Mouse (Mus musculus) MEL (cell line): ENCODE measurements around the gene Cyp3a11. TPM values are rescaled to one million over a fixed set of nuclear protein-coding genes. Genes with fewer than 3 reads are reported as not detected.

Source experiments
- DNase-seq: peaks from one replicate; pipeline ENCODE4 v3.0.0; 2011; ENCODE audit warnings: low read depth, low spot score
- H3K27ac ChIP-seq: 2 replicates; pipeline ENCODE4 v1.5.1; 2012; ENCODE audit warnings: low read depth, mild to moderate bottlenecking, control low read depth, low read length, moderate library complexity; ENCODE audit not compliant: control insufficient read depth
- H3K27me3 ChIP-seq, 2 experiments: fragments of 150-350 bp in 1 of 2; sonication (generic) in 1 of 2; 2 replicates each; pipeline ENCODE4 v1.6.1; 2012; ENCODE audit warnings: low read length in 2 of 2, mild to moderate bottlenecking in 2 of 2, improper control_type of control experiment in 1 of 2, moderate library complexity in 1 of 2; ENCODE audit not compliant: insufficient read depth in 2 of 2, control insufficient read depth in 1 of 2
- H3K36me3 ChIP-seq, 2 experiments: 2 replicates each; pipeline ENCODE4 v1.6.1; 2012 to 2014; ENCODE audit warnings: low read length in 2 of 2, improper control_type of control experiment in 1 of 2, inconsistent platforms in 1 of 2, mild to moderate bottlenecking in 1 of 2; ENCODE audit not compliant: insufficient read depth in 2 of 2, control insufficient read depth in 1 of 2
- H3K4me1 ChIP-seq, 2 experiments: fragments of 150-350 bp in 1 of 2; sonication (generic) in 1 of 2; 2 replicates each; pipeline ENCODE4 v1.6.1; 2012; ENCODE audit warnings: low read length in 2 of 2, improper control_type of control experiment in 1 of 2, mild to moderate bottlenecking in 1 of 2; ENCODE audit not compliant: insufficient read depth in 2 of 2, control insufficient read depth in 1 of 2
- H3K4me3 ChIP-seq, 2 experiments: fragments of 150-350 bp in 1 of 2; sonication (generic) in 1 of 2; 2 replicates each; pipeline ENCODE4 v1.5.1; 2012; ENCODE audit warnings: low read depth in 2 of 2, low read length in 2 of 2, mild to moderate bottlenecking in 2 of 2, moderate library complexity in 2 of 2, control low read depth in 1 of 2, improper control_type of control experiment in 1 of 2; ENCODE audit not compliant: control insufficient read depth in 1 of 2, insufficient read depth in 1 of 2
- H3K79me2 ChIP-seq: 2 replicates; pipeline ENCODE4 v1.6.1; 2012; ENCODE audit warnings: mild to moderate bottlenecking, low read length, moderate library complexity; ENCODE audit not compliant: control insufficient read depth, poor library complexity, insufficient read depth
- H3K9ac ChIP-seq: 2 replicates; pipeline ENCODE4 v1.6.1; 2012; ENCODE audit warnings: low read depth, mild to moderate bottlenecking, control low read depth, low read length, moderate library complexity; ENCODE audit not compliant: control insufficient read depth, poor library complexity, severe bottlenecking
- H3K9me3 ChIP-seq: fragments of 150-350 bp; sonication (generic); replicated peaks from 2 replicates; pipeline ENCODE4 v1.6.1; 2012; ENCODE audit warnings: mild to moderate bottlenecking, low read length, improper control_type of control experiment, moderate library complexity; ENCODE audit not compliant: insufficient read depth
- E2F4 ChIP-seq: IDR thresholded peaks from 2 replicates; pipeline ENCODE4 v1.6.1; 2011; ENCODE audit warnings: low read depth, low read length, improper control_type of control experiment, borderline replicate concordance
- EP300 ChIP-seq, 2 experiments: IDR thresholded peaks; 2 replicates each; pipeline ENCODE4 v1.6.1; 2011; ENCODE audit warnings: improper control_type of control experiment in 2 of 2, low read length in 2 of 2, low read depth in 1 of 2, mild to moderate bottlenecking in 1 of 2
- ETS1 ChIP-seq: IDR thresholded peaks from 2 replicates; pipeline ENCODE4 v1.6.1; 2012; ENCODE audit warnings: low read depth, mild to moderate bottlenecking, inconsistent platforms, low read length, improper control_type of control experiment, moderate library complexity
- GATA1 ChIP-seq: IDR thresholded peaks from 2 replicates; pipeline ENCODE4 v1.6.1; 2011; ENCODE audit warnings: low read depth, low read length, improper control_type of control experiment
- JUND ChIP-seq: IDR thresholded peaks from 2 replicates; pipeline ENCODE4 v1.6.1; 2011; ENCODE audit warnings: low read depth, mild to moderate bottlenecking, improper control_type of control experiment, low read length
- KAT2A ChIP-seq: conservative IDR thresholded peaks from 2 replicates; pipeline ENCODE4 v1.6.1; 2012; ENCODE audit warnings: low read depth, low read length, improper control_type of control experiment, inconsistent platforms
- MAFK ChIP-seq: IDR thresholded peaks from 2 replicates; pipeline ENCODE4 v1.6.1; 2011; ENCODE audit warnings: low read depth, mild to moderate bottlenecking, low read length, improper control_type of control experiment, borderline replicate concordance
- MXI1 ChIP-seq: IDR thresholded peaks from 2 replicates; pipeline ENCODE4 v1.6.1; 2011; ENCODE audit warnings: mild to moderate bottlenecking, low read depth, low read length, improper control_type of control experiment
- MYB ChIP-seq: IDR thresholded peaks from 2 replicates; pipeline ENCODE4 v1.6.1; 2011; ENCODE audit warnings: mild to moderate bottlenecking, low read depth, low read length, improper control_type of control experiment
- NELFE ChIP-seq: IDR thresholded peaks from 2 replicates; pipeline ENCODE4 v1.6.1; 2011; ENCODE audit warnings: low read depth, low read length, improper control_type of control experiment
- NRF1 ChIP-seq: IDR thresholded peaks from 2 replicates; pipeline ENCODE4 v1.6.1; 2014; ENCODE audit warnings: low read depth, mild to moderate bottlenecking, inconsistent platforms, low read length, improper control_type of control experiment, moderate library complexity; ENCODE audit not compliant: poor library complexity, insufficient read depth, severe bottlenecking
- POLR2A ChIP-seq, 2 experiments: IDR thresholded peaks; 2 replicates each; pipeline ENCODE4 v1.6.1; 2011 to 2012; ENCODE audit warnings: low read length in 2 of 2, mild to moderate bottlenecking in 2 of 2, control low read depth in 1 of 2, improper control_type of control experiment in 1 of 2, low read depth in 1 of 2, moderate library complexity in 1 of 2; ENCODE audit not compliant: control insufficient read depth in 1 of 2, insufficient read depth in 1 of 2, poor library complexity in 1 of 2
- POLR2AphosphoS5 ChIP-seq: IDR thresholded peaks from 2 replicates; pipeline ENCODE4 v1.6.1; 2012; ENCODE audit warnings: low read depth, borderline replicate concordance, mild to moderate bottlenecking, inconsistent platforms, low read length, moderate library complexity, mixed read lengths
- RAD21 ChIP-seq: IDR thresholded peaks from 2 replicates; pipeline ENCODE4 v1.6.1; 2011; ENCODE audit warnings: mild to moderate bottlenecking, low read depth, low read length, improper control_type of control experiment
- RCOR1 ChIP-seq: IDR thresholded peaks from 2 replicates; pipeline ENCODE4 v1.6.1; 2012; ENCODE audit warnings: low read depth, mild to moderate bottlenecking, inconsistent platforms, low read length, improper control_type of control experiment
- SMC3 ChIP-seq: IDR thresholded peaks from 2 replicates; pipeline ENCODE4 v1.6.1; 2011; ENCODE audit warnings: low read depth, low read length, improper control_type of control experiment
- TAL1 ChIP-seq: IDR thresholded peaks from 2 replicates; pipeline ENCODE4 v1.6.1; 2012; ENCODE audit warnings: mild to moderate bottlenecking, inconsistent platforms, low read length, moderate library complexity, mixed read lengths
- USF2 ChIP-seq, 2 experiments: IDR thresholded peaks; 2 replicates each; pipeline ENCODE4 v1.6.1; 2011 to 2012; ENCODE audit warnings: improper control_type of control experiment in 2 of 2, low read length in 2 of 2, borderline replicate concordance in 1 of 2, inconsistent platforms in 1 of 2, low read depth in 1 of 2, mild to moderate bottlenecking in 1 of 2; ENCODE audit not compliant: insufficient read depth in 1 of 2
- ZC3H11A ChIP-seq: IDR thresholded peaks from 2 replicates; pipeline ENCODE4 v1.6.1; 2012; ENCODE audit warnings: low read depth, mild to moderate bottlenecking, inconsistent platforms, low read length, improper control_type of control experiment
- ZMIZ1 ChIP-seq: IDR thresholded peaks from 2 replicates; pipeline ENCODE4 v1.6.1; 2012; ENCODE audit warnings: low read depth, mild to moderate bottlenecking, inconsistent platforms, low read length, improper control_type of control experiment, moderate library complexity
- polyA plus RNA-seq, 2 experiments: library from polyadenylated mRNA; stranded (reverse) in 1 of 2; unstranded in 1 of 2; fragments of >175 nt in 1 of 2; fragments of >200 nt in 1 of 2; gene quantifications; 2 replicates each; pipeline versions ENCODE4 v1.2.1 to v1.2.4; 2012; ENCODE audit warnings: low replicate concordance in 2 of 2, low read depth in 1 of 2; ENCODE audit not compliant: insufficient read length in 2 of 2, insufficient read depth in 1 of 2, missing spikeins in 1 of 2
- total RNA-seq: library from RNA; depleted of rRNA; stranded (reverse); fragments of 300-350 nt; gene quantifications from 2 replicates; pipeline ENCODE4 v1.2.3, GENCODE M21; 2012; rRNA removed

Cyp3a11 gene
- total RNA-seq, result not detected in 2 replicates
- not detected for polyA plus RNA-seq

GRCm38 (mm10) chr5:145879688-145880087, at the start of gene Cyp3a11:
Gene Cyp3a11 (minus strand): TSS chr5:145879964.
- H3K4me1 ChIP-seq, result no peaks in the 10 kb centered on the region

GRCm38 (mm10) chr5:145912912-145913311, 33.1 kb upstream of the Cyp3a11 start:
- Histone ChIP-seq H3K79me2 (no peaks in the 10 kb centered on the region), H3K36me3 (no peaks in the 10 kb centered on the region), H3K27ac (no peak overlapping the region), H3K27me3 (no peaks in the 10 kb centered on the region), H3K9ac (no peak overlapping the region)
- TF ChIP-seq ZC3H11A (no peak), RCOR1 (no peak), POLR2AphosphoS5 (no peak), NELFE (no peak), TAL1 (no peak), GATA1 (no peak), MXI1 (no peak), KAT2A (no peak), MAFK (no peak), EP300 (IDR thresholded peaks at IDR 0.05; ENCODE audit: low read depth in 1 of 2, low read length in 2 of 2) (no peak), E2F4 (no peak), JUND (no peak)
- TF ChIP-seq, all 39 proteins: peak for 0
- no peak for DNase-seq
- no peaks in the 10 kb centered on the region for H3K9me3 ChIP-seq
- H3K4me1 ChIP-seq, result no peaks in the 10 kb centered on the region
- H3K4me3 ChIP-seq, result no peak overlapping the region

More at GRCm38 (mm10) chr5:145879688-145880087, at the start of gene Cyp3a11:
- no peak within 1 kb of the TSS for H3K4me3 ChIP-seq
- no peaks in the 10 kb centered on the region for H3K27me3 ChIP-seq
- DNase-seq, result no peak
- H3K9ac ChIP-seq, result no peak within 1 kb of the TSS
- no peak within 1 kb of the TSS for H3K27ac ChIP-seq
- no peak for TF ChIP-seq ZMIZ1
- TF ChIP-seq MXI1, result no peak
- no peak for TF ChIP-seq RAD21
- TF ChIP-seq POLR2A (IDR thresholded peaks at IDR 0.05; ENCODE audit: control insufficient read depth in 1 of 2, insufficient read depth in 1 of 2, low read depth in 1 of 2, low read length in 2 of 2, poor library complexity in 1 of 2), result no peak
- no peak for TF ChIP-seq NRF1
- TF ChIP-seq POLR2AphosphoS5, result no peak
- no peak for TF ChIP-seq SMC3
- no peak for TF ChIP-seq USF2 (IDR thresholded peaks at IDR 0.05; ENCODE audit: borderline replicate concordance in 1 of 2, insufficient read depth in 1 of 2, low read depth in 1 of 2, low read length in 2 of 2)
- TF ChIP-seq MYB, result no peak
- TF ChIP-seq ETS1, result no peak
- TF ChIP-seq, all 39 proteins: peak for 0
- H3K36me3 ChIP-seq, result no peaks in the 10 kb centered on the region
- H3K79me2 ChIP-seq, result no peaks in the 10 kb centered on the region
- no peaks in the 10 kb centered on the region for H3K9me3 ChIP-seq
